Mouse (Mus musculus): Measurements from ENCODE around the gene Ift22.

The Ift22 gene

GRCm38 (mm10) chr5:136872417-136872816 lies 35.5 kb upstream of the Ift22 start:
- no peaks in the 10 kb centered on the region for H3K36me3 ChIP-seq (ENCODE audit: insufficient read depth, low read length)
- H3K9me3 ChIP-seq (ENCODE audit: low read length) = peaks cover 6% of the 10 kb centered on the region
- no peak overlapping the region for H3K4me3 ChIP-seq (replicated peaks; ENCODE audit: low read length)
- peaks cover 10% of the 10 kb centered on the region for H3K4me1 ChIP-seq (replicated peaks; ENCODE audit: low read depth, low read length)
- TF ChIP-seq CTCF (conservative IDR thresholded peaks at IDR 0.05; ENCODE audit: low read length) = no peak
- TF ChIP-seq POU5F1 (IDR thresholded peaks at IDR 0.05; ENCODE audit: borderline replicate concordance, low read length) = no peak
- no peak for TF ChIP-seq NANOG (IDR thresholded peaks at IDR 0.05; ENCODE audit: borderline replicate concordance, low read length)
- H3K27me3 ChIP-seq (ENCODE audit: insufficient read depth, low read length) = 0 out of 2 replicates have a peak, but pooled peaks cover 2% of the 10 kb centered on the region

GRCm38 (mm10) chr5:136874271-136874670 lies 33.7 kb upstream of the Ift22 start:
- no peak for TF ChIP-seq NANOG (IDR thresholded peaks at IDR 0.05; ENCODE audit: borderline replicate concordance, low read length)
- no peak for TF ChIP-seq CTCF (conservative IDR thresholded peaks at IDR 0.05; ENCODE audit: low read length)
- no peak for TF ChIP-seq POU5F1 (IDR thresholded peaks at IDR 0.05; ENCODE audit: borderline replicate concordance, low read length)

GRCm38 (mm10) chr5:136880101-136880500 lies 27.8 kb upstream of the Ift22 start:
- Histone ChIP-seq H3K36me3 (ENCODE audit: insufficient read depth, low read length) (no peaks in the 10 kb centered on the region), H3K27me3 (ENCODE audit: insufficient read depth, low read length) (peaks cover 63% of the 10 kb centered on the region), H3K4me3 (replicated peaks; ENCODE audit: low read length) (no peak overlapping the region), H3K9me3 (ENCODE audit: low read length) (no peaks in the 10 kb centered on the region), H3K4me1 (replicated peaks; ENCODE audit: low read depth, low read length) (peaks cover 18% of the 10 kb centered on the region)
- TF ChIP-seq CTCF (conservative IDR thresholded peaks at IDR 0.05; ENCODE audit: low read length) (no peak), POU5F1 (IDR thresholded peaks at IDR 0.05; ENCODE audit: borderline replicate concordance, low read length) (no peak), NANOG (IDR thresholded peaks at IDR 0.05; ENCODE audit: borderline replicate concordance, low read length) (no peak)

More at GRCm38 (mm10) chr5:136874271-136874670, 33.7 kb upstream of the Ift22 start:
- Histone ChIP-seq H3K4me1 (replicated peaks; ENCODE audit: low read depth, low read length) (peaks cover 10% of the 10 kb centered on the region), H3K27me3 (ENCODE audit: insufficient read depth, low read length) (peaks cover 12% of the 10 kb centered on the region; the same call in 1 of the 2 replicates), H3K36me3 (ENCODE audit: insufficient read depth, low read length) (no peaks in the 10 kb centered on the region), H3K9me3 (ENCODE audit: low read length) (peaks cover 6% of the 10 kb centered on the region), H3K4me3 (replicated peaks; ENCODE audit: low read length) (no peak overlapping the region)

GRCm38 (mm10) chr5:136881380-136882009 lies 26.5 kb upstream of the Ift22 start:
- H3K4me1 ChIP-seq (replicated peaks; ENCODE audit: low read depth, low read length) = peaks cover 18% of the 10 kb centered on the region
- peaks cover 69% of the 10 kb centered on the region for H3K27me3 ChIP-seq (ENCODE audit: insufficient read depth, low read length)
- H3K9me3 ChIP-seq (ENCODE audit: low read length) = no peaks in the 10 kb centered on the region
- H3K4me3 ChIP-seq (replicated peaks; ENCODE audit: low read length) = peak overlapping the region; percentile 53
- TF ChIP-seq POU5F1 (IDR thresholded peaks at IDR 0.05; ENCODE audit: borderline replicate concordance, low read length) = no peak
- TF ChIP-seq CTCF (conservative IDR thresholded peaks at IDR 0.05; ENCODE audit: low read length) = peak; percentile 69
- H3K36me3 ChIP-seq (ENCODE audit: insufficient read depth, low read length) = no peaks in the 10 kb centered on the region

- no peaks in the 10 kb centered on the region for H3K9me3 ChIP-seq (ENCODE audit: low read length)
- H3K4me3 ChIP-seq (replicated peaks; ENCODE audit: low read length) = peak overlapping the region; percentile 75
- H3K36me3 ChIP-seq (ENCODE audit: insufficient read depth, low read length) = no peaks in the 10 kb centered on the region
- TF ChIP-seq NANOG (IDR thresholded peaks at IDR 0.05; ENCODE audit: borderline replicate concordance, low read length) = no peak
- peaks cover 69% of the 10 kb centered on the region for H3K27me3 ChIP-seq (ENCODE audit: insufficient read depth, low read length)
- H3K4me1 ChIP-seq (replicated peaks; ENCODE audit: low read depth, low read length) = peaks cover 18% of the 10 kb centered on the region
These were observed 25.7 kb upstream of the Ift22 start for GRCm38 (mm10) chr5:136882055-136882787.

- Histone ChIP-seq H3K9me3 (ENCODE audit: low read length) (no peaks in the 10 kb centered on the region), H3K27me3 (ENCODE audit: insufficient read depth, low read length) (peaks cover 72% of the 10 kb centered on the region), H3K4me1 (replicated peaks; ENCODE audit: low read depth, low read length) (peaks cover 18% of the 10 kb centered on the region), H3K36me3 (ENCODE audit: insufficient read depth, low read length) (no peaks in the 10 kb centered on the region), H3K4me3 (replicated peaks; ENCODE audit: low read length) (peak within 1 kb of the TSS; percentile 75)
- TF ChIP-seq NANOG (IDR thresholded peaks at IDR 0.05; ENCODE audit: borderline replicate concordance, low read length) (no peak), POU5F1 (IDR thresholded peaks at IDR 0.05; ENCODE audit: borderline replicate concordance, low read length) (no peak), CTCF (conservative IDR thresholded peaks at IDR 0.05; ENCODE audit: low read length) (no peak)
These were observed 25.0 kb upstream of the Ift22 start, which contains the start of gene Col26a1 for GRCm38 (mm10) chr5:136882788-136883439. Col26a1 (minus strand) TSS chr5:136883209.

- peaks cover 13% of the 10 kb centered on the region for H3K4me1 ChIP-seq (replicated peaks; ENCODE audit: low read depth, low read length)
- H3K4me3 ChIP-seq (replicated peaks; ENCODE audit: low read length) = no peak overlapping the region
- H3K36me3 ChIP-seq (ENCODE audit: insufficient read depth, low read length) = no peaks in the 10 kb centered on the region
- H3K27me3 ChIP-seq (ENCODE audit: insufficient read depth, low read length) = peaks cover 44% of the 10 kb centered on the region
- TF ChIP-seq POU5F1 (IDR thresholded peaks at IDR 0.05; ENCODE audit: borderline replicate concordance, low read length) (no peak), NANOG (IDR thresholded peaks at IDR 0.05; ENCODE audit: borderline replicate concordance, low read length) (no peak), CTCF (conservative IDR thresholded peaks at IDR 0.05; ENCODE audit: low read length) (no peak)
- no peaks in the 10 kb centered on the region for H3K9me3 ChIP-seq (ENCODE audit: low read length)
These were observed 21.0 kb upstream of the Ift22 start for GRCm38 (mm10) chr5:136886957-136887356.

GRCm38 (mm10) chr5:136888539-136889355 lies 19.2 kb upstream of the Ift22 start:
- Histone ChIP-seq H3K9me3 (ENCODE audit: low read length) (no peaks in the 10 kb centered on the region), H3K27me3 (ENCODE audit: insufficient read depth, low read length) (peaks cover 26% of the 10 kb centered on the region), H3K4me3 (replicated peaks; ENCODE audit: low read length) (no peak overlapping the region), H3K36me3 (ENCODE audit: insufficient read depth, low read length) (no peaks in the 10 kb centered on the region), H3K4me1 (replicated peaks; ENCODE audit: low read depth, low read length) (no peaks in the 10 kb centered on the region)
- TF ChIP-seq NANOG (IDR thresholded peaks at IDR 0.05; ENCODE audit: borderline replicate concordance, low read length) = no peak
- no peak for TF ChIP-seq CTCF (conservative IDR thresholded peaks at IDR 0.05; ENCODE audit: low read length)

Data from E14TG2a.4 (cell line).